8 mouse cellular contexts compared by ENCODE assay signal in the genomic region with DNA sequence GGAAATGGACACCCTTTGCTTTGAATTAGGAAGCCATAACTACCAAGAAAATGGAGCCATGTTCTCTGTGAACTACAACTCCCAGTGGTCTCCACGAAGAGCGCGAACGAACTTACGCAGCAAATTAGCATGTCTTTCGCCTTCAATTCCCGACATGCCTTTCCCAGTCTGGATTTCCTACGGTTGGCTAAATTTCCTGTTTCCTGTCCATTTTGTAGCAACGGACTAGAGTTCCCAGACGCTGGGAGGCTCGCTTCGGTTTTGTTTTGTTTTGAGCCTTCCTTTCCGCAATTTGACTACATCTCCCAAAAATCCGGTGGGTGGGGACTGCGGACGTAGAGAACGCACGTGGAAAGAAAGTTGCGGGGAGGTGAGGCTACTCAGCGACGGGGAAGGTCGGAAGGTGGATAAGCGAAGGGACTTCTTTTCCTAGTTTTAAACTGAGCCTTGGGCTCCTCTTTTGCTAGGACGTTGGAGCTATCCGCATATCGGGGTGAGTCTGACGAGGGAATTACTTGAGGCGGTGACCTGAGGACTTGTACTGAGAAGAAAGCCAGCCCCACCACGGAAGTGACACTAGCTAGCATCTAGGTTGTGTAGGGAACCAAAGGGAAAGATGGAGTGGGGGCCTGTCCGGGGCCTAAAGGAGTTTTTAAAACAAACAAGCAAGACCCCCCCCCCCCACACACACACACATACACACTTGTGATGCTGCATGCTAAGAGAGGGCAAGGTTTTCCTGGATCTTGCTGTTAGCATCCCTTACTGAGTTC. TPM values are rescaled to one million over a fixed set of nuclear protein-coding genes. Genes with fewer than 3 reads are reported as not detected.
DNase-seq lines count a peak whose midpoint lies in the region; ATAC-seq lines count a peak whose summit lies in the region.

Gene Mrpl24 (plus strand): TSS at position 171 of the 773 bp plus-strand sequence.

- peaks cover 9% of the 10 kb centered on the region for H3K4me1 ChIP-seq in hindbrain, embryonic 16.5 days (ENCODE audit: control insufficient read depth, insufficient read depth, low read depth, low read length)

- peak within 1 kb of the TSS; percentile 83 for H3K4me2 ChIP-seq in hindbrain, embryonic 16.5 days (ENCODE audit: low read length)

- peak within 1 kb of the TSS; percentile 62 for H3K4me3 ChIP-seq in hindbrain, embryonic 16.5 days (ENCODE audit: low read length)
- peak within 1 kb of the TSS; percentile 93 for H3K4me3 ChIP-seq in macrophage (ENCODE audit: inconsistent target)

- no peaks in the 10 kb centered on the region for H3K9me3 ChIP-seq in hindbrain, embryonic 16.5 days (ENCODE audit: control insufficient read depth, low read length)

- H3K9ac ChIP-seq in hindbrain, embryonic 16.5 days (ENCODE audit: low read depth, low read length) = peak within 1 kb of the TSS; percentile 64

- peak; percentile 76 for DNase-seq in T-cell, adult 2 months (ENCODE audit: low spot score)
- DNase-seq in cerebellum, postnatal 36 days = peak; percentile 70 to 78
- DNase-seq in gastrocnemius, adult 18-20 months (ENCODE audit: low spot score) = peak; percentile 86
- peak; percentile 74 to 84 for DNase-seq in left cerebral cortex, adult 18-20 months (ENCODE audit: low spot score in 2 of 2)
- DNase-seq in right cerebral cortex, adult 18-20 months = peak; percentile 92
- DNase-seq in urinary bladder, postnatal 25 days (ENCODE audit: low spot score) = peak; percentile 38

- no peaks in the 10 kb centered on the region for H3K27me3 ChIP-seq in hindbrain, embryonic 16.5 days (replicated peaks; ENCODE audit: control insufficient read depth, insufficient read depth, low read length)

- H3K79me2 ChIP-seq in macrophage (ENCODE audit: inconsistent target) = peaks cover 15% of the 10 kb centered on the region

- peak within 1 kb of the TSS; percentile 41 for H3K27ac ChIP-seq in hindbrain, embryonic 16.5 days (ENCODE audit: low read depth, low read length)
- H3K27ac ChIP-seq in macrophage = peak within 1 kb of the TSS; percentile 70

- peak; percentile 88 for ATAC-seq in hindbrain, embryonic 16.5 days

- WGBS in hindbrain, embryonic 16.5 days = under 1% methylated on average over 30 of the region's 30 CpGs
- 2% methylated on average over 25 of the region's 30 CpGs for WGBS in macrophage (ENCODE audit: missing documents)

- H3K36me3 ChIP-seq in hindbrain, embryonic 16.5 days (ENCODE audit: control insufficient read depth, insufficient read depth, low read length) = peaks cover 31% of the 10 kb centered on the region
- H3K36me3 ChIP-seq in macrophage (ENCODE audit: inconsistent target) = peaks cover 45% of the 10 kb centered on the region

RNA-seq across cellular contexts. Expression of gene Mrpl24, which starts in this region (rescaled TPM):
- total RNA-seq in gastrocnemius, adult 18-20 months (2021) = 10 to 100 TPM; 42.2 to 49.1 TPM
- polyA plus RNA-seq in hindbrain, embryonic 16.5 days (2015; fragmentation: Nextera tagmentation; extraction: Ambion mirVana) = 48.3 and 49.1 TPM in 2 replicates
- 10 to 100 TPM; 53.6 to 53.7 TPM for total RNA-seq in left cerebral cortex, adult 18-20 months (2021)
- total RNA-seq in macrophage (2018; cell fraction: chromatin; rRNA removed) = 100 to 1,000 TPM in 23 of 26 experiments, 10 to 100 TPM in 3; 74.1 to 206 (median 137) TPM
- total RNA-seq in macrophage (2018; cell fraction: cytosol; rRNA removed) = 10 to 100 TPM; 55.2 to 71.0 (median 63.8) TPM
- 100 to 1,000 TPM in 25 of 26 experiments, 10 to 100 TPM in 1; 95.8 to 344 (median 196) TPM for total RNA-seq in macrophage (2018; cell fraction: nucleus; rRNA removed)
- 54.3 to 77.0 TPM (median 59.3 TPM) in 3 replicates for polyA plus RNA-seq in macrophage (2018)

Comparison
In these comparisons a context has a peak if more than half of its experiments do, and no peak if none do; other contexts are left out.
1. Peak in every context shown above with its lines: DNase-seq, ATAC-seq, H3K4me3 ChIP-seq and H3K27ac ChIP-seq.
2. DNase-seq: peak in every context shown above with its lines; median percentile 92 in right cerebral cortex, adult 18-20 months; 86 in gastrocnemius, adult 18-20 months; 79 in left cerebral cortex, adult 18-20 months; 76 in T-cell, adult 2 months; 74 in cerebellum, postnatal 36 days; 38 in urinary bladder, postnatal 25 days.